Mouse (Mus musculus): ENCODE data around the gene Tmem255b. TPM values are rescaled to one million over a fixed set of nuclear protein-coding genes. Genes with fewer than 3 reads are reported as not detected.

Tmem255b gene
- polyA plus RNA-seq, 1 experiment from 2014 or later: not detected

DNA sequence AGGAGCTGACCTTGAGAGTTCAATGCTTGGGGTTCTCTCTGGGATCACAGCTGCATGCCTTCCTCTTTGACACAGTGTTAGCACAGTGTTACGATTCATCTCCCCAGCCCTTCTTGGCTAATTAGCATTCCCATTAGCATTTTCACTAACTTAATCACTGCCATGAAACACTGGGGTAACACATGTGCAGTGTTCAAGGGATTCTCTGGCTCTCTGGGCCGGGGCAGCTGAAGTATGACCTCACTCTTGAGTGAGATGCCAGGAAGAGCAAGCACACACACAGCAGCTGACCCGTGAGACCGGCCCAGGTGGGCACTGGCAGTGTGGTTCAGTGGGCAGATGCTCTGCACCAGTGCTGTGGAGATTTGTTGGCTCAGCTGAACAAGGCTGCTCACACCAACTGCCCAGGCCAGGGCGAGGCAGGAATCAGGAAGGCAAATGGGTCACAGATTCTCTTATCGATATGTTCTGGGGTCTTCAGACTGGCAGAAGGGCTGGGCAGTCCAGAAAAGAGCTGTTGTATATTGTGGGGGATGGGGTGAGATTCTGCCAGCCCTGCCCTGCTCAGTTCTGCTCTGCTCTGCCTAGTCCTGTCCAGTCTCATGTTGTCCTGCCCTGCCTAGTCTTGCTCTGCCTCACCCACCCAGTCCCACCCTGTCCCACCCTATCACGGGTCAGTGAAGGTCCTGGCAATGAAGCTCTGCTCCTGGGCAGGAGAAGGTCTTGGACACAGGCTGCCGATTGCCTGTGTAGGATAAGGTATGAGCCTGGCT is 19.5 kb downstream of the Tmem255b start:
- ATAC-seq (replicated peaks; ENCODE audit: low FRiP score): peak; percentile 82
- peaks cover 6% of the 10 kb centered on the region; the same call in 1 of the 2 replicates for H3K4me1 ChIP-seq (replicated peaks; ENCODE audit: control insufficient read depth, insufficient read depth, low read length)

GRCm38 (mm10) chr8:13455295-13455694 is 20.3 kb downstream of the Tmem255b start:
- Histone ChIP-seq H3K27ac (ENCODE audit: low read depth, low read length) (no peak overlapping the region), H3K9ac (ENCODE audit: low read length) (no peak overlapping the region), H3K9me3 (ENCODE audit: control insufficient read depth, low read length) (no peaks in the 10 kb centered on the region), H3K27me3 (ENCODE audit: control insufficient read depth, insufficient read depth, low read length) (no peaks in the 10 kb centered on the region), H3K4me3 (ENCODE audit: low read depth, low read length) (no peak overlapping the region), H3K4me1 (replicated peaks; ENCODE audit: control insufficient read depth, insufficient read depth, low read length) (peaks cover 6% of the 10 kb centered on the region; the same call in 1 of the 2 replicates), H3K36me3 (ENCODE audit: control insufficient read depth, insufficient read depth, low read length) (no peaks in the 10 kb centered on the region), H3K4me2 (ENCODE audit: low read depth, low read length, severe bottlenecking) (no peak overlapping the region)
- 41% methylated on average over 2 of the region's 2 CpGs for WGBS
- DNase-seq (ENCODE audit: low spot score) (peak; percentile 67), ATAC-seq (replicated peaks; ENCODE audit: low FRiP score) (peak; percentile 53; the same call in 1 of the 2 replicates)

More for the DNA sequence above, 19.5 kb downstream of the Tmem255b start:
- Histone ChIP-seq H3K9me3 (ENCODE audit: control insufficient read depth, low read length) (no peaks in the 10 kb centered on the region), H3K27ac (ENCODE audit: low read depth, low read length) (no peak overlapping the region), H3K4me3 (ENCODE audit: low read depth, low read length) (no peak overlapping the region), H3K4me2 (ENCODE audit: low read depth, low read length, severe bottlenecking) (no peak overlapping the region), H3K36me3 (ENCODE audit: control insufficient read depth, insufficient read depth, low read length) (no peaks in the 10 kb centered on the region), H3K9ac (ENCODE audit: low read length) (no peak overlapping the region), H3K27me3 (ENCODE audit: control insufficient read depth, insufficient read depth, low read length) (no peaks in the 10 kb centered on the region)
- DNase-seq (ENCODE audit: low spot score): no peak
- 66% methylated on average over 8 of the region's 8 CpGs for WGBS

- Histone ChIP-seq H3K27me3 (ENCODE audit: control insufficient read depth, insufficient read depth, low read length) (no peaks in the 10 kb centered on the region), H3K9me3 (ENCODE audit: control insufficient read depth, low read length) (no peaks in the 10 kb centered on the region), H3K4me1 (replicated peaks; ENCODE audit: control insufficient read depth, insufficient read depth, low read length) (0 out of 2 replicates have a peak, but pooled peaks cover 2% of the 10 kb centered on the region), H3K27ac (ENCODE audit: low read depth, low read length) (no peak overlapping the region), H3K4me3 (ENCODE audit: low read depth, low read length) (no peak overlapping the region), H3K9ac (ENCODE audit: low read length) (no peak overlapping the region), H3K4me2 (ENCODE audit: low read depth, low read length, severe bottlenecking) (no peak overlapping the region), H3K36me3 (ENCODE audit: control insufficient read depth, insufficient read depth, low read length) (no peaks in the 10 kb centered on the region)
- DNase-seq (ENCODE audit: low spot score) (no peak), ATAC-seq (replicated peaks; ENCODE audit: low FRiP score) (no peak)
- 93% methylated on average over 4 of the region's 4 CpGs for WGBS
These were observed 24.4 kb downstream of the Tmem255b start for GRCm38 (mm10) chr8:13459431-13459830.

- DNase-seq (ENCODE audit: low spot score): no peak
- no peak overlapping the region for H3K27ac ChIP-seq (ENCODE audit: low read depth, low read length)
- H3K36me3 ChIP-seq (ENCODE audit: control insufficient read depth, insufficient read depth, low read length): no peaks in the 10 kb centered on the region
- no peak overlapping the region for H3K4me2 ChIP-seq (ENCODE audit: low read depth, low read length, severe bottlenecking)
- WGBS: 83% methylated on average over 17 of the region's 17 CpGs
- H3K4me1 ChIP-seq (replicated peaks; ENCODE audit: control insufficient read depth, insufficient read depth, low read length): no peaks in the 10 kb centered on the region
- no peak overlapping the region for H3K9ac ChIP-seq (ENCODE audit: low read length)
- no peak overlapping the region for H3K4me3 ChIP-seq (ENCODE audit: low read depth, low read length)
- no peaks in the 10 kb centered on the region for H3K27me3 ChIP-seq (ENCODE audit: control insufficient read depth, insufficient read depth, low read length)
- no peaks in the 10 kb centered on the region for H3K9me3 ChIP-seq (ENCODE audit: control insufficient read depth, low read length)
- ATAC-seq (replicated peaks; ENCODE audit: low FRiP score): no peak
These were observed 26.2 kb downstream of the Tmem255b start for GRCm38 (mm10) chr8:13461085-13461765.

DNA sequence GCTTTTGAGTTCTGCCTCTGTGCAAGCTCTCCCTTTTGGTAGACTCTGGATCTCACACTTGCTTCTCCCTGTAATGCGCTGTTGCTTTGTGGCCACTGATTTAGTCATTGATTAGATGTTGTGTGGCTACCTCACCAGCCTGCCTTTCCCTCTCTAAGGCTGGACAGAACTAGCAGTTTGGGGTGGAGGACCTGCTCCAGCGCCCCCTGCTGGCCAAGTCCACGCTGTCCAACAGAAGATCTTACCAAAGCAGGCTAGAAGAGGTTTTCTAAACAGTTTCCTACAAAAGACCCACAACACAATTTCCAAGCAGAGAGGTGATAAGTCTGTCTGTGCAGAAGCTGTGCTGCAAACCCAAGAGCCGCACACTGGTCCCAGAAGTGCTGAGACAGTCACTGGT is 26.9 kb downstream of the Tmem255b start:
- no peaks in the 10 kb centered on the region for H3K27me3 ChIP-seq (ENCODE audit: control insufficient read depth, insufficient read depth, low read length)
- H3K36me3 ChIP-seq (ENCODE audit: control insufficient read depth, insufficient read depth, low read length): no peaks in the 10 kb centered on the region
- H3K4me2 ChIP-seq (ENCODE audit: low read depth, low read length, severe bottlenecking): no peak overlapping the region
- no peak overlapping the region for H3K9ac ChIP-seq (ENCODE audit: low read length)
- DNase-seq (ENCODE audit: low spot score) (peak; percentile 82), ATAC-seq (replicated peaks; ENCODE audit: low FRiP score) (no peak)
- H3K27ac ChIP-seq (ENCODE audit: low read depth, low read length): no peak overlapping the region
- no peaks in the 10 kb centered on the region for H3K9me3 ChIP-seq (ENCODE audit: control insufficient read depth, low read length)
- no peaks in the 10 kb centered on the region for H3K4me1 ChIP-seq (replicated peaks; ENCODE audit: control insufficient read depth, insufficient read depth, low read length)
- H3K4me3 ChIP-seq (ENCODE audit: low read depth, low read length): no peak overlapping the region
- 41% methylated on average over 4 of the region's 4 CpGs for WGBS

- DNase-seq (ENCODE audit: low spot score) (no peak), ATAC-seq (replicated peaks; ENCODE audit: low FRiP score) (no peak)
- Histone ChIP-seq H3K9me3 (ENCODE audit: control insufficient read depth, low read length) (no peaks in the 10 kb centered on the region), H3K4me3 (ENCODE audit: low read depth, low read length) (no peak overlapping the region), H3K9ac (ENCODE audit: low read length) (no peak overlapping the region), H3K27me3 (ENCODE audit: control insufficient read depth, insufficient read depth, low read length) (no peaks in the 10 kb centered on the region), H3K4me2 (ENCODE audit: low read depth, low read length, severe bottlenecking) (no peak overlapping the region), H3K4me1 (replicated peaks; ENCODE audit: control insufficient read depth, insufficient read depth, low read length) (no peaks in the 10 kb centered on the region), H3K36me3 (ENCODE audit: control insufficient read depth, insufficient read depth, low read length) (no peaks in the 10 kb centered on the region), H3K27ac (ENCODE audit: low read depth, low read length) (no peak overlapping the region)
- WGBS: 84% methylated on average over 10 of the region's 10 CpGs
These were observed 27.4 kb downstream of the Tmem255b start for GRCm38 (mm10) chr8:13462392-13462791.

- Histone ChIP-seq H3K4me3 (ENCODE audit: low read depth, low read length) (no peak overlapping the region), H3K4me1 (replicated peaks; ENCODE audit: control insufficient read depth, insufficient read depth, low read length) (no peaks in the 10 kb centered on the region), H3K9ac (ENCODE audit: low read length) (no peak overlapping the region), H3K36me3 (ENCODE audit: control insufficient read depth, insufficient read depth, low read length) (no peaks in the 10 kb centered on the region), H3K4me2 (ENCODE audit: low read depth, low read length, severe bottlenecking) (no peak overlapping the region), H3K27ac (ENCODE audit: low read depth, low read length) (no peak overlapping the region), H3K27me3 (ENCODE audit: control insufficient read depth, insufficient read depth, low read length) (no peaks in the 10 kb centered on the region), H3K9me3 (ENCODE audit: control insufficient read depth, low read length) (no peaks in the 10 kb centered on the region)
- ATAC-seq (replicated peaks; ENCODE audit: low FRiP score) (no peak), DNase-seq (ENCODE audit: low spot score) (no peak)
- 62% methylated on average over 7 of the region's 7 CpGs for WGBS
These were observed 30.3 kb downstream of the Tmem255b start for GRCm38 (mm10) chr8:13465324-13465723.

DNA sequence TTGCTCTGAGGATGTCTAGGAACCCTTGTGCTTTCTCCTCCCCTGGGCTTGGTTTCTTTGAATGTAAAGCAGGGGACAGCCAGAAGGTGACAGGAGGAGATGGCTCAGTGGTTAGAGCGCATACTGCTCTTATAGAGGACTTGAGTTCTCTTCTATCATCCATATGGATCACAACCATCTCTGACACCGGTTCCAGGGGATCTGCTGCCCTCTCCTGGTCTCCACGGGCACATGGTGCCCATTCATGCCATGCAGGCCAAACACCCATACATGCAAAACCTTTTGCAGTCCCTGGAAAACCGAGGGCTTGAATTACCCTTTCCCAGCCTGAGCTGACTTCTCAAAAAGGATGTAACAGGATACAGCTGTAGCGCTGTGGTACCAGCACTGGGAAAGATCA is 32.0 kb downstream of the Tmem255b start:
- H3K27me3 ChIP-seq (ENCODE audit: control insufficient read depth, insufficient read depth, low read length): no peaks in the 10 kb centered on the region
- H3K4me1 ChIP-seq (replicated peaks; ENCODE audit: control insufficient read depth, insufficient read depth, low read length): no peaks in the 10 kb centered on the region
- ATAC-seq (replicated peaks; ENCODE audit: low FRiP score) (no peak), DNase-seq (ENCODE audit: low spot score) (no peak)
- H3K36me3 ChIP-seq (ENCODE audit: control insufficient read depth, insufficient read depth, low read length): no peaks in the 10 kb centered on the region
- H3K4me2 ChIP-seq (ENCODE audit: low read depth, low read length, severe bottlenecking): no peak overlapping the region
- no peak overlapping the region for H3K9ac ChIP-seq (ENCODE audit: low read length)
- WGBS: 70% methylated on average over 5 of the region's 5 CpGs
- H3K27ac ChIP-seq (ENCODE audit: low read depth, low read length): no peak overlapping the region
- H3K9me3 ChIP-seq (ENCODE audit: control insufficient read depth, low read length): no peaks in the 10 kb centered on the region
- H3K4me3 ChIP-seq (ENCODE audit: low read depth, low read length): no peak overlapping the region
